Mouse (Mus musculus): ENCODE measurements around the gene Hist1h2af.
A peak's percentile ranks its signal among the peaks of the same experiment; 100 is the strongest.

Hist1h2af gene

GRCm38 (mm10) chr13:23533560-23534367, at the start of gene Hist1h2af:
Hist1h2af (plus strand) TSS chr13:23533906.
- DNase-seq = peak; percentile 58 to 71

GRCm38 (mm10) chr13:23485271-23485670, 48.4 kb upstream of the Hist1h2af start:
- no peak for DNase-seq

- DNase-seq = peak; percentile 44 to 51
Measured at GRCm38 (mm10) chr13:23488400-23489322, 45.0 kb upstream of the Hist1h2af start, which contains the start of gene Btn2a2. Btn2a2 (minus strand) TSS chr13:23488857.

- DNase-seq = no peak
Measured at GRCm38 (mm10) chr13:23490863-23491262, 42.8 kb upstream of the Hist1h2af start.

- no peak for DNase-seq
Measured at GRCm38 (mm10) chr13:23491263-23491662, 42.4 kb upstream of the Hist1h2af start.

- no peak for DNase-seq
Measured at GRCm38 (mm10) chr13:23491990-23492389, 41.7 kb upstream of the Hist1h2af start.

- no peak for DNase-seq
Measured at GRCm38 (mm10) chr13:23495526-23495925, 38.2 kb upstream of the Hist1h2af start.

GRCm38 (mm10) chr13:23497656-23498321, 35.9 kb upstream of the Hist1h2af start:
- no peak for DNase-seq

- no peak for DNase-seq
Measured at GRCm38 (mm10) chr13:23498653-23499052, 35.1 kb upstream of the Hist1h2af start.

- DNase-seq = no peak
Measured at GRCm38 (mm10) chr13:23499943-23500342, 33.8 kb upstream of the Hist1h2af start.

GRCm38 (mm10) chr13:23500424-23501200, 33.1 kb upstream of the Hist1h2af start:
- peak; percentile 79 to 83 for DNase-seq

GRCm38 (mm10) chr13:23501511-23501910, 32.2 kb upstream of the Hist1h2af start:
- DNase-seq = no peak

GRCm38 (mm10) chr13:23502031-23502567, 31.6 kb upstream of the Hist1h2af start:
- DNase-seq = no peak

- DNase-seq = no peak
Measured at GRCm38 (mm10) chr13:23502916-23503315, 30.8 kb upstream of the Hist1h2af start.

- DNase-seq = peak; percentile 59 to 71
Measured at GRCm38 (mm10) chr13:23503797-23504196, 29.9 kb upstream of the Hist1h2af start.

- no peak for DNase-seq
Measured at GRCm38 (mm10) chr13:23505662-23506345, 27.9 kb upstream of the Hist1h2af start.

- DNase-seq = peak; percentile 41 to 57
Measured at GRCm38 (mm10) chr13:23506351-23506750, 27.4 kb upstream of the Hist1h2af start.

GRCm38 (mm10) chr13:23506819-23507515, 26.7 kb upstream of the Hist1h2af start:
- DNase-seq = no peak

GRCm38 (mm10) chr13:23510127-23510526, 23.6 kb upstream of the Hist1h2af start:
- no peak for DNase-seq

GRCm38 (mm10) chr13:23513517-23513916, 20.2 kb upstream of the Hist1h2af start:
- no peak for DNase-seq
